Mouse (Mus musculus) B cell, adult 67 days (primary cell): ENCODE measurements around the gene Phactr4. TPM values are rescaled to one million over a fixed set of nuclear protein-coding genes. Genes with fewer than 3 reads are reported as not detected.

Source experiments
- total RNA-seq, 2 experiments: library from RNA; stranded (reverse); gene quantifications; 4 replicates each; pipeline ENCODE4 v1.2.4; 2023

Phactr4 gene
- total RNA-seq = 10 to 100 TPM; 30.4 TPM

DNA sequence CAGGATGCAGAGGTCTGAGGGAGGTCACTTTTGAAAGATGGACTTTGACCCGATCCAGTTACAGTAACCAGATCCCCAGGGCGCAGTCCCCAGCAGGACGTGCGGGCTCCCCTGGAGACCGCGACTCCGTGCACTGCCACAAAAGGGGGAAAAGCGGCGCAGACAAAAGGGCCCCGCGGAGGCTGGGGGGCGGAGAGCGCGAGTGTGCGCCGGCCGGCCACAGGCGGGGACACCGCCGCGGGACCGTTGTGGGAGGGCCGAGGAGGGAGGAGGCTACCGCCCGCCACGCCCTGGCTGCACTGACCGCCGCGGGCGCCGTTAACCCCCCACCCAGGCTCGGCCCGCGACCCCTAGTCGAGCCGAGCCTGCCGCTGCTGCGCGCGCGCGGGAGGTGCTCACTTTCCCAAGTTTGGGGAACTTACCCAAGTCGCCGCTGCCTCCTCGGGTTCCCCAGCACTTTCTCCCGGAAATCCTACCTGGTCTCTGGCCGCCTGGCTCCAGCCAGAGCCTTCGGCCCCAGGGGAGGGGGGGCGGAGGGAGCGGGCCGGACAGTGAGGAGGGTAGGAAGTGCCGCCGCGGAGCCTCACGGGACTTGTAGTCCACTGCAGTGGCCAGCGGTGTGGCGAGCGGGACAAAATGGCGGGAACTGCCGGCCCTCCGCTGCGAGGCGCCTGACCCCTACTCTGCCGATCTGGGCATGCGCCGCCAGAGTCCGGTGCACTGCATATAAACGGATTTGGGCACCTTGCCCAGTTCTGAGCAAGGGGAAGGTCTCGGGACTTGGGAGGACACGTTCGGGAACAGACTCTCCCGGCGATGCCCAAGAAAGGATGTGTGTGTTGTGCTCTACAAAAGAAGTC is at the start of gene Phactr4:
TSS of gene Phactr4 (minus strand) at position 567 of the 860 bp plus-strand sequence.

DNA sequence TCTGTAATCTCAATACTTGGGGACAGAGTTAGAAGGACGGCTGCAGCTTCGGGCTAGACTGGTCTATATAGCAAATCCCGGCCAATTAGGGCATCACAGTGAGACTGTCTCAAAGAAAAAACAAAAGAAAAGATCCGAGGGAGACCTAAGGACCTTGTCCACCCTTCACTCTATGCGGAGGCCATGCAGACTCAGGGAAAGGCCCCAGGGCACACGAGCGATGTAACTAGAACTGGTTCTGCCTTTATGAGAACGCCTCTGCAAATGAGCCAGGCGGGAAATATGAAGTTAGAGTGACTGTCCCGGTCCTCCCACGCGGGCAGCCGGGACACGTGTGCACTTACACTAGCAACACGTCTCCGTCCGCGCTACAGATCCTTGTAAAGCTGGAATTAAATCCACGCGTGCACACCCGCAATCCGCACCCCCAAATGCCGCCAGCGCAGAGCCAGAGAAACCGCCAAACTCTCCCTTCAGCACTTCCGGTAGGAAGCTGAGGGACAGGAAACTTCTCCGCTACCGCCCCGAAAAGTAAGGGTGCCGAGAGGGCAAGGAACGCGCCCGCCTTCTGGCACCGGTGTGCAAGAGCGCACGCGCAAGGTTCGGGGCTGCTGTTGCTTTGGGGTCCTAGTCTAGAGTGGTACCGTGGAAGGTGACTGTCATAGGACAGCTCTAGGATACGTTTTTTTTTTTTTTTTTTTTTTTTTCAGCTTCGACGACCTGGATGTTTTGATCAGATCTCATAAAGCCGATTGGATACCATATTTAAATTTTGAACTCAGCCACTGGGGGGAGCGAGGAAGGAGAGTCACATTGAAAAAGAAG is 41.4 kb upstream of the Phactr4 start, which contains the start of gene Med18:
TSS of gene Med18 (minus strand) at position 492 of the 825 bp plus-strand sequence.

DNA sequence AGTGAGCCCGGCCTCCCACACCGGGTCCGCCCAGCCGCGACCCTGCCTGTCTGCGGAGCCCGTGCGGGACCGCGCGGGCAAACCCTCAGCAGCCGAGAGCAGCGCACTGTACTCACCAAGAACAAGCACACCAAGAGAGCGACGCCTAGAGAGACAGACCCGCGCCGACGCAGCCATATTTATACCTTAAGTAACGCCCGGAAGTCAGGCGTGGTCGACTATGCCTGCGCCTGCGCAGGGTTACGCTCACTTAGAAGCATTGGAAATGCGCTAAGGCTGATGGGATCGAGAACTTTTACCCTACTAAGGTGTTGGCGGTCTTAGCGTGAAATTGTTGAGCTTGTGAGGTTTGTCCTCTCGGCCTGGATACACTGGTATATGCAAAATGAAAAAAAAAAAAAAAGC is 68.8 kb downstream of the Phactr4 start, which contains the start of gene Rcc1:
TSS of gene Rcc1 (minus strand) at position 125 of the 405 bp plus-strand sequence.

DNA sequence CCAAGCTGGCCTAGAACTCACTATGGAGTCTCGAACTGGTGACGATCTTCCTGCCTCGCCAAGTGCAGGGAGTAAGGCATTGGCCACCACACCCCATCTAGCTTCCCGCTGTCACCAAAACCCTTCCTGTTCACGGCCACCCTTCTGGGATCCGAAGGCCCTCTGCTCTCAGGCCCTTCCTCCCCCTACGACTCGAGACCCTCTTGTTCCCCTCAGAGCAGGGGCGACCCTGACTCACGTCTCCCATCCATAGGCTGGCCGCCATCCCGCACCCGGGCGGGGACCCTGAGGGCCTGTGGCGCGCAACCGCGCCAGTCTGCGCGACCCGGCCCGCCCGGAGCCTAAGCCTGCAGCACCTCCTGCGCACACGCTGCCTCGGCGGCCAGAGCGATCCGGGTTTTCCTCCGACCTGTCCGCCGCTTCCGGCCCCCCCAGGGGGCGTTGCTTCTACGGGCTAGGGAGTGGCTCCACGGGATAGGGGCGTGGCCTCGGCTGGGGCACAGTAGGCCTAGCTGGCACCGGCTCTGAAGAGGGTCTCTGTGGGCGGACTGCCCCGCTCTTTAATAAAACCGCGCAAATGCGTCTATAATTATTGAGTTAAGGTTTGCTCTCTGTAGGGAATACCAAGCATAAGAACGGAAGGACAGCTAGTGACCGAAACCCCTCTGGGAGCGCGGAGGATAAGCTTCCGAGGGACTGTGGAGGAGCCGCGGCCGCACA is 93.0 kb downstream of the Phactr4 start, which contains the start of gene Trnau1ap:
TSS of gene Trnau1ap (minus strand) at position 424 of the 720 bp plus-strand sequence.

Other genes starting within 250 kb of the Phactr4 start
- 10 to 100 TPM; 87.3 to 92.0 TPM for gene Ythdf2, start 210.2 kb downstream of the Phactr4 start, total RNA-seq
- 10 to 100 TPM; 44.0 to 45.8 TPM for gene Gmeb1, start 160.9 kb downstream of the Phactr4 start, total RNA-seq
- gene Taf12, start 148.1 kb downstream of the Phactr4 start, total RNA-seq = 10 to 100 TPM; 35.1 to 46.8 TPM
- gene Rab42, start 119.1 kb downstream of the Phactr4 start, total RNA-seq = not detected
- gene Trnau1ap, start 93.0 kb downstream of the Phactr4 start, total RNA-seq = 10 to 100 TPM; 42.1 to 56.0 TPM
- 10 to 100 TPM; 17.3 to 18.8 TPM for gene Rcc1, start 68.9 kb downstream of the Phactr4 start, total RNA-seq
- gene Med18, start 41.4 kb upstream of the Phactr4 start, total RNA-seq = 10 to 100 TPM in 1 of 2 experiments, 1 to 10 TPM in 1; 9.6 to 14.7 TPM
- 10 to 100 TPM in 1 of 2 experiments, 1 to 10 TPM in 1; 7.2 to 10.5 TPM for gene Sesn2, start 88.0 kb upstream of the Phactr4 start, total RNA-seq
- 10 to 100 TPM; 61.4 to 65.0 TPM for gene Atpif1, start 111.2 kb upstream of the Phactr4 start, total RNA-seq
- gene Dnajc8, start 113.1 kb upstream of the Phactr4 start, total RNA-seq = 100 to 1,000 TPM in 1 of 2 experiments, 10 to 100 TPM in 1; 87.1 to 116 TPM
- gene Ptafr, start 141.6 kb upstream of the Phactr4 start, total RNA-seq = 1 to 10 TPM; 1.3 to 1.9 TPM
- 10 to 100 TPM; 40.7 to 44.9 TPM for gene Eya3, start 216.5 kb upstream of the Phactr4 start, total RNA-seq